Mouse (Mus musculus) cerebellum, adult 2 months (tissue): ENCODE data around the gene Klhl29.

Experiments
- CTCF ChIP-seq: fragments of 200-500 bp; IDR thresholded peaks from 2 replicates; pipeline ENCODE4 v1.5.1; 2011; ENCODE audit warnings: low read depth, mild to moderate bottlenecking, control low read depth, low read length, moderate library complexity, borderline replicate concordance; ENCODE audit not compliant: insufficient read depth
- POLR2A ChIP-seq: fragments of 200-500 bp; IDR thresholded peaks from 2 replicates; pipeline ENCODE4 v1.6.1; 2011; ENCODE audit warnings: low read length, control low read depth, borderline replicate concordance; ENCODE audit not compliant: insufficient read depth

GRCm38 (mm10) chr12:5215836-5216747 lies 159.4 kb downstream of the Klhl29 start:
- TF ChIP-seq CTCF (no peak), POLR2A (no peak)
